Mouse (Mus musculus) large intestine, adult 2 months (tissue): ENCODE measurements at regions not wholly inside any gene's neighbourhood (a gene's known extent, or its start where the extent isn't known, plus 50 kb on each side); places are given as distances from the start of the nearest gene placed in this dataset.
A peak's percentile ranks its signal among the peaks of the same experiment; 100 is the strongest.
"Not testable (repeated sequence)": the region's sequence is repeated elsewhere in the genome, so short reads cannot be mapped to it uniquely, and the experiment has no call there.

ENCODE experiments used
- DNase-seq: peaks from one replicate; pipeline ENCODE4 v3.0.0-alpha.2; 2012; ENCODE audit warnings: low read depth, low spot score
- WGBS: fragments of 180-500 bp; shearing (Covaris S2); methylation state at CpG from one replicate; pipeline ENCODE4 v1.1.7; 2018; 5-methylcytosine and 5-hydroxymethylcytosine counted together

- WGBS = 98% methylated on average over 8 of the region's 8 CpGs
- DNase-seq = no peak
Observed at GRCm38 (mm10) chr13:5694626-5695025, 166.7 kb upstream of the Klf6 start.

- DNase-seq = not testable (repeated sequence)
- WGBS = 92% methylated on average over 3 of the region's 3 CpGs
Observed at GRCm38 (mm10) chr13:5695581-5695980, 165.7 kb upstream of the Klf6 start.

GRCm38 (mm10) chr13:5696377-5696776, 164.9 kb upstream of the Klf6 start:
- WGBS = 59% methylated on average over 2 of the region's 2 CpGs
- no peak for DNase-seq

GRCm38 (mm10) chr13:5697329-5697728, 164.0 kb upstream of the Klf6 start:
- WGBS = 48% methylated on average over 1 of the region's 1 CpGs
- DNase-seq = not testable (repeated sequence)

GRCm38 (mm10) chr13:5702071-5702470, 159.2 kb upstream of the Klf6 start:
- WGBS = 92% methylated on average over 3 of the region's 3 CpGs

GRCm38 (mm10) chr13:5704991-5705390, 156.3 kb upstream of the Klf6 start:
- no peak for DNase-seq

More at GRCm38 (mm10) chr13:5702071-5702470, 159.2 kb upstream of the Klf6 start:
- no peak for DNase-seq

- no peak for DNase-seq
- WGBS = 77% methylated on average over 1 of the region's 1 CpGs
Observed at GRCm38 (mm10) chr13:5711646-5712045, 149.6 kb upstream of the Klf6 start.

GRCm38 (mm10) chr13:5713195-5713863, 148.0 kb upstream of the Klf6 start:
- 12% methylated on average over 6 of the region's 6 CpGs for WGBS
- peak; percentile 98 for DNase-seq

- DNase-seq = peak; percentile 69
- WGBS = 3% methylated on average over 12 of the region's 12 CpGs
Observed at GRCm38 (mm10) chr13:5714191-5714591, 147.1 kb upstream of the Klf6 start.

- DNase-seq = no peak
Observed at GRCm38 (mm10) chr13:5714793-5715192, 146.5 kb upstream of the Klf6 start.

- DNase-seq = no peak
- WGBS = 88% methylated on average over 3 of the region's 3 CpGs
Observed at GRCm38 (mm10) chr13:5716749-5717148, 144.5 kb upstream of the Klf6 start.

GRCm38 (mm10) chr13:5723319-5723718, 138.0 kb upstream of the Klf6 start:
- 95% methylated on average over 2 of the region's 2 CpGs for WGBS
- no peak for DNase-seq

GRCm38 (mm10) chr13:5724364-5724763, 136.9 kb upstream of the Klf6 start:
- WGBS = 81% methylated on average over 1 of the region's 1 CpGs
- DNase-seq = no peak

GRCm38 (mm10) chr13:5725984-5726383, 135.3 kb upstream of the Klf6 start:
- WGBS = 64% methylated on average over 4 of the region's 4 CpGs
- DNase-seq = no peak

GRCm38 (mm10) chr13:5726446-5726845, 134.8 kb upstream of the Klf6 start:
- 83% methylated on average over 1 of the region's 1 CpGs for WGBS
- no peak for DNase-seq

GRCm38 (mm10) chr13:5728172-5728571, 133.1 kb upstream of the Klf6 start:
- 95% methylated on average over 2 of the region's 2 CpGs for WGBS
- no peak for DNase-seq

- no peak for DNase-seq
- WGBS = 85% methylated on average over 1 of the region's 1 CpGs
Observed at GRCm38 (mm10) chr13:5728808-5729207, 132.5 kb upstream of the Klf6 start.

GRCm38 (mm10) chr13:5729426-5730068, 131.7 kb upstream of the Klf6 start:
- no peak for DNase-seq
- WGBS = 92% methylated on average over 6 of the region's 6 CpGs

GRCm38 (mm10) chr13:5732206-5732605, 129.1 kb upstream of the Klf6 start:
- whole genome bisulfite sequencing = 96% methylated on average over 1 of the region's 1 CpGs
- no peak for DNase-seq

- DNase-seq = no peak
Observed at GRCm38 (mm10) chr13:5735027-5735624, 126.2 kb upstream of the Klf6 start.

- WGBS = 90% methylated on average over 6 of the region's 6 CpGs
Observed at GRCm38 (mm10) chr13:5736472-5736871, 124.8 kb upstream of the Klf6 start.

More at GRCm38 (mm10) chr13:5736472-5736871, 124.8 kb upstream of the Klf6 start:
- DNase-seq = no peak
